Mouse (Mus musculus): ENCODE measurements around the gene Dnm3.

DNA sequence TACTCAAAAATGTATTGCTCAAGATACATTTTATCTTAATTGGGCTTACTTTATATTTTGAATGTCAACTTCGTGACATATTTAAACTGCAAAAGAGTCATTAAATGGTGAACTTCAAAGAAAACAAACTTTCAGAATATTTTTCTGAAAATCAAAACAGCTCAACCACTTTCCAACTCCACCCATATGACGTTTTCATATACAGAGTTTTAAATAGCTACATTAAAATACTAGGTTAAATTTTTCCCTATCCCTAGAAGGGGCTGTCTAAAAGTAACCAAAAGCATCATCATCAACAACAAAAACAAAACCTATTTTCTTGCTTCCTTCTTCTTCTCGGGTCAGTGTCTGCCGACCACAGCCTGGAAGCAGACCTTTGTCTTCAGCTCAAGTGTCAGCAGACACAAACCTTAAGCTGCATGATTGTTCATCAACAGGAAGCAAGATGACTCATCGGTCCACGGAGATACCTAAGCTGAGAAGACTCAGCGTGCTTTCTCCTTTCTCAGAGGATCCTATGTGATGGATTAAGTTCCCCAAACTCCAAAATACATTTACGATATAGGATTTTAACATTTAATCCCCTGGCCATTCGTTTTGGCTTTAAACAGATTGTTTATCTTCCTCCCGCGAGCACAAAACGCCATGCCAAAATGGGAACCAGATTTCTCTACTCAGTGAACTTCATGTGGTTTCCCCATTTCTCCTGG lies 270.7 kb downstream of the Dnm3 start:
- TF ChIP-seq CTCF (IDR thresholded peaks at IDR 0.05; ENCODE audit: control insufficient read depth, insufficient read depth, low read length) (no peak), POLR2A (IDR thresholded peaks at IDR 0.05; ENCODE audit: borderline replicate concordance, control insufficient read depth, low read depth, low read length) (no peak)
